Comparison of ENCODE assay signal across 32 mouse cellular contexts in genomic region chr11:72479499-72479898, GRCm38 (mm10). TPM values are rescaled to one million over a fixed set of nuclear protein-coding genes. Genes with fewer than 3 reads are reported as not detected.
DNase-seq lines count a peak whose midpoint lies in the region; ATAC-seq and TF ChIP-seq lines count a peak whose summit lies in the region.
"Had no signal": no experiment of that assay in that cellular context is flagged by ENCODE, and none has a peak within 500 bp of the region (broad histone marks: within the 10 kb centered on the region; RNA-seq: fewer than 3 reads in every experiment).

No protein-coding gene starts in this region.

- H3K9ac ChIP-seq in heart, adult 2 months (ENCODE audit: low read depth, low read length), result no peak overlapping the region
- H3K9ac ChIP-seq in midbrain, embryonic 14.5 days (replicated peaks; ENCODE audit: low read length), result no peak overlapping the region
- H3K9ac ChIP-seq: forebrain, embryonic 15.5 days; hindbrain, embryonic 13.5 days; limb, embryonic 12.5 days; liver, embryonic 14.5 days; lung, embryonic 14.5 days; midbrain, embryonic 15.5 days; neural tube, embryonic 15.5 days had no signal

- no peak for TF ChIP-seq POLR2A in heart, adult 2 months (IDR thresholded peaks at IDR 0.05; ENCODE audit: insufficient read depth, low read depth, low read length)

- no peak for ATAC-seq in midbrain, embryonic 14.5 days (ENCODE audit: low FRiP score, low TSS enrichment)
- peak; percentile 36 for ATAC-seq in Patski
- ATAC-seq: activated CD4-positive, CD25-positive, alpha-beta regulatory T cell, adult 4 months; forebrain, embryonic 15.5 days; intestine, embryonic 16.5 days; midbrain, embryonic 15.5 days had no signal

- no peak for TF ChIP-seq CTCF in heart, adult 2 months (IDR thresholded peaks at IDR 0.05)
- no peak for TF ChIP-seq CTCF in Patski (IDR thresholded peaks at IDR 0.05)

- peak overlapping the region; percentile 13; the same call in 1 of the 2 replicates for H3K27ac ChIP-seq in heart, adult 2 months
- H3K27ac ChIP-seq in midbrain, embryonic 10.5 days (replicated peaks), result peak overlapping the region; percentile 46
- H3K27ac ChIP-seq in midbrain, embryonic 14.5 days (replicated peaks; ENCODE audit: low read depth, low read length), result no peak overlapping the region
- H3K27ac ChIP-seq: forebrain, embryonic 15.5 days; hindbrain, embryonic 13.5 days; left cerebral cortex, adult 2 months; limb, embryonic 12.5 days; liver, embryonic 14.5 days; midbrain, embryonic 15.5 days; neural tube, embryonic 15.5 days had no signal

- POLR2A ChIA-PET in Patski (lab: Charles Lee), result interaction anchor here (0.9 kb wide), 1 partner anchor 15 kb away, joined by 3 read pairs; no protein-coding TSS in a partner anchor

- H3K27me3 ChIP-seq in heart, adult 2 months (ENCODE audit: control insufficient read depth, insufficient read depth, low read length), result no peaks in the 10 kb centered on the region
- no peaks in the 10 kb centered on the region for H3K27me3 ChIP-seq in midbrain, embryonic 10.5 days (ENCODE audit: low read depth, poor library complexity, severe bottlenecking)
- no peaks in the 10 kb centered on the region for H3K27me3 ChIP-seq in midbrain, embryonic 14.5 days (ENCODE audit: control insufficient read depth, insufficient read depth, low read length)
- no peaks in the 10 kb centered on the region for H3K27me3 ChIP-seq in Patski
- H3K27me3 ChIP-seq: forebrain, embryonic 15.5 days; hindbrain, embryonic 13.5 days; limb, embryonic 12.5 days; midbrain, embryonic 15.5 days; neural tube, embryonic 15.5 days had no signal

- CTCF ChIA-PET in Patski (lab: Charles Lee), result interaction anchor here (2.7 kb wide), 1 partner anchor 10 kb away, joined by 13 read pairs; the partner anchor contains the start of gene Spns2

- 59% methylated on average over 2 of the region's 2 CpGs for WGBS in heart, adult 2 months
- 83% methylated on average over 2 of the region's 2 CpGs for WGBS in midbrain, embryonic 10.5 days
- WGBS in midbrain, embryonic 14.5 days, result 86% methylated on average over 2 of the region's 2 CpGs

- H3K4me2 ChIP-seq in midbrain, embryonic 14.5 days (ENCODE audit: low read length), result no peak overlapping the region
- H3K4me2 ChIP-seq: forebrain, embryonic 15.5 days; heart, embryonic 11.5 days; hindbrain, embryonic 13.5 days; limb, embryonic 12.5 days; lung, embryonic 14.5 days; midbrain, embryonic 15.5 days; neural tube, embryonic 15.5 days had no signal

- peaks cover 2% of the 10 kb centered on the region; the same call in 1 of the 2 replicates for H3K36me3 ChIP-seq in heart, adult 2 months (ENCODE audit: control insufficient read depth, insufficient read depth, low read length)
- H3K36me3 ChIP-seq in midbrain, embryonic 10.5 days, result no peaks in the 10 kb centered on the region
- no peaks in the 10 kb centered on the region for H3K36me3 ChIP-seq in midbrain, embryonic 14.5 days (ENCODE audit: control insufficient read depth, insufficient read depth, low read length)
- H3K36me3 ChIP-seq: forebrain, embryonic 15.5 days; hindbrain, embryonic 13.5 days; limb, embryonic 12.5 days; midbrain, embryonic 15.5 days had no signal

- H3K79me2 ChIP-seq in heart, adult 2 months (replicated peaks; ENCODE audit: control insufficient read depth, insufficient read depth, low read length), result no peaks in the 10 kb centered on the region

- H3K4me3 ChIP-seq in heart, adult 2 months, result no peak overlapping the region
- no peak overlapping the region for H3K4me3 ChIP-seq in midbrain, embryonic 10.5 days
- H3K4me3 ChIP-seq in midbrain, embryonic 14.5 days (replicated peaks; ENCODE audit: low read depth, low read length), result no peak overlapping the region
- H3K4me3 ChIP-seq: forebrain, embryonic 15.5 days; hindbrain, embryonic 13.5 days; left cerebral cortex, adult 2 months; limb, embryonic 12.5 days; midbrain, embryonic 15.5 days; neural tube, embryonic 15.5 days had no signal

- in situ Hi-C loops in Patski (cut with MboI; ENCODE audit: low pct_unique_long_range_greater_than_20kb), result no loop called here

- no peaks in the 10 kb centered on the region for H3K9me3 ChIP-seq in midbrain, embryonic 10.5 days (replicated peaks)
- H3K9me3 ChIP-seq in midbrain, embryonic 14.5 days (ENCODE audit: control insufficient read depth, low read length), result no peaks in the 10 kb centered on the region
- H3K9me3 ChIP-seq: forebrain, embryonic 15.5 days; hindbrain, embryonic 13.5 days; limb, embryonic 12.5 days; midbrain, embryonic 15.5 days; neural tube, embryonic 15.5 days had no signal

- intact Hi-C loops in heart, adult 2 months (cut with DNase I), result no loop called here

- TF ChIP-seq EP300 in heart, adult 2 months (IDR thresholded peaks at IDR 0.05; ENCODE audit: insufficient read depth, low read depth, low read length), result no peak

- peaks cover 42% of the 10 kb centered on the region for H3K4me1 ChIP-seq in heart, adult 2 months (ENCODE audit: control insufficient read depth, insufficient read depth, low read length)
- H3K4me1 ChIP-seq in midbrain, embryonic 10.5 days, result peaks cover 39% of the 10 kb centered on the region
- H3K4me1 ChIP-seq in midbrain, embryonic 14.5 days (ENCODE audit: control insufficient read depth, insufficient read depth, low read length), result peaks cover 9% of the 10 kb centered on the region; the same call in 1 of the 2 replicates
- H3K4me1 ChIP-seq: limb, embryonic 12.5 days had no signal

- no peak for DNase-seq in heart, adult 2 months
- DNase-seq in heart, adult 9 months (ENCODE audit: low spot score in 2 of 2), result no peak
- no peak for DNase-seq in midbrain, embryonic 10.5 days (ENCODE audit: low spot score)
- DNase-seq in midbrain, embryonic 14.5 days, result no peak
- DNase-seq in Patski (ENCODE audit: low read depth, low spot score), result no peak
- DNase-seq in kidney, adult 9 months, result no peak
- DNase-seq in lung, postnatal 4 days, result no peak
- DNase-seq: adrenal gland, adult 2 months; adrenal gland, postnatal 36 days; B cell, adult 2 months; cerebellum, adult 2 months; cerebellum, postnatal 25 days; heart, postnatal 4 days; kidney, postnatal 14 days; lung, embryonic 14.5 days; lung, postnatal 14 days; retina, postnatal 1 day; right cerebral cortex, postnatal 14 days had no signal

RNA-seq across cellular contexts. Expression of gene Spns2, which starts 10.2 kb away (rescaled TPM):
- total RNA-seq in heart, adult 2 months (2021), result 1 to 10 TPM; 6.1 to 7.9 TPM
- 13.8 and 18.1 TPM in 2 replicates for polyA plus RNA-seq in heart, adult 2 months (2012; rRNA removed)
- polyA plus RNA-seq in midbrain, embryonic 10.5 days (2016; fragmentation: Nextera tagmentation; extraction: Ambion mirVana), result 2.1 and 2.9 TPM in 2 replicates
- polyA plus RNA-seq in midbrain, embryonic 14.5 days (2014; fragmentation: Nextera tagmentation; extraction: Ambion mirVana), result 12.6 TPM in 2 replicates
- 111 TPM for polyA plus RNA-seq in Patski (2021)
- polyA plus RNA-seq: activated CD4-positive, CD25-positive, alpha-beta regulatory T cell, adult 4 months had no signal

RNA-seq across cellular contexts. Expression of gene Mybbp1a, which starts 38.3 kb away (rescaled TPM):
- 10 to 100 TPM; 42.7 to 46.1 TPM for total RNA-seq in heart, adult 2 months (2021)
- polyA plus RNA-seq in heart, adult 2 months (2012; rRNA removed), result 21.8 and 30.6 TPM in 2 replicates
- polyA plus RNA-seq in midbrain, embryonic 10.5 days (2016; fragmentation: Nextera tagmentation; extraction: Ambion mirVana), result 192 and 236 TPM in 2 replicates
- polyA plus RNA-seq in midbrain, embryonic 14.5 days (2014; fragmentation: Nextera tagmentation; extraction: Ambion mirVana), result 52.0 and 66.0 TPM in 2 replicates
- 184 TPM for polyA plus RNA-seq in Patski (2021)

RNA-seq across cellular contexts. Expression of gene Ggt6, which starts 44.2 kb away (rescaled TPM):
- not detected for total RNA-seq in heart, adult 2 months (2021)
- 0.20 TPM in 1 of 2 replicates, not detected in the other for polyA plus RNA-seq in heart, adult 2 months (2012; rRNA removed)
- polyA plus RNA-seq in midbrain, embryonic 10.5 days (2016; fragmentation: Nextera tagmentation; extraction: Ambion mirVana), result not detected in 2 replicates
- polyA plus RNA-seq in midbrain, embryonic 14.5 days (2014; fragmentation: Nextera tagmentation; extraction: Ambion mirVana), result not detected in 2 replicates
- 0.23 TPM for polyA plus RNA-seq in Patski (2021)
- total RNA-seq: heart, postnatal 4 days; layer of hippocampus, postnatal 10 days; left cerebral cortex, postnatal 25 days; megakaryocyte-erythroid progenitor cell, adult 5-6 weeks had no signal
- polyA plus RNA-seq: activated CD4-positive, CD25-positive, alpha-beta regulatory T cell, adult 4 months; embryonic facial prominence, embryonic 11.5 days; forebrain, embryonic 15.5 days; heart, embryonic 11.5 days; hindbrain, embryonic 13.5 days; lung, embryonic 14.5 days; midbrain, embryonic 15.5 days; neural tube, embryonic 15.5 days had no signal
